ENCODE assay signal across 8 mouse cellular contexts in the genomic region with DNA sequence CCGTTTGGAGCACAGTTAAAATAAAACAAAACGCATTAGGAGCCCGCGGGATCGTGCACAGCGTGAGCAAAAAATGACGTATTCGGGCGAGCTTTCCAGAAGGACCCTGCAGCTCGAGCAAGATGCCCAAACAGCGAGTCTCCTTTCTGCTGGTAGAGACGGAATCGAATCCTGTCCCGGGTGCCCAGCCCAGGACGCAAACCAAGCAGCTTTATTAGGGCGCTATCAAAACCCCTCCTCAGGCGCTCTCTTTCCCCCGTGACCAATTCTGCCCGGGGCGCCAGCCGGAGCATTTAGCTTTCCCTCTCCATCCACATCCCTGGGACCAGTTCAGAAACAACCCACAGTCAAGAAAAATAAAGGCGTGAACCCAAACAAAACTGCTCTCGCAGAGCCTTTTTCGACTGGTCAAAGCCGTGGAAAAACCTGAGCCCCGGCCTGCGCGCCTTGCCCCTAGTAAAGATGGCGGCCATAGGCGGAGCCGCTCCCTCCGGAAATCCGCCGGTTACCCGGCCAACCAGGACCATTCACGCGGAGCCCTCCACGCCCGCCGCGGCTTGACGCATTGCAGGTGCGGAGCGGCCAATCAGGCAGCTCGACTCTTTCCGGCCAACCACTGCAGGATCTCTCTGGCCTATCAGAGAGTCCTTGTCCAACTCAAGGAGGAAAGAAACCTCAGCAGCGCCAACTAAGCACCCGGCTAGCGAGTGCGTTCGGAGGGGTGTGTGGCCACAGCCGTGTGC. TPM values are rescaled to one million over a fixed set of nuclear protein-coding genes. Genes with fewer than 3 reads are reported as not detected.
DNase-seq lines count a peak whose midpoint lies in the region; ATAC-seq lines count a peak whose summit lies in the region.

No protein-coding gene starts in this region.

- no peaks in the 10 kb centered on the region; the same call in 1 of the 2 replicates for H3K4me1 ChIP-seq in brown adipose tissue, adult 24 weeks (ENCODE audit: control insufficient read depth, insufficient read depth, insufficient read length, low read length)
- peaks cover 20% of the 10 kb centered on the region for H3K4me1 ChIP-seq in heart, embryonic 13.5 days
- peaks cover 34% of the 10 kb centered on the region for H3K4me1 ChIP-seq in liver, embryonic 13.5 days (replicated peaks)
- peaks cover 14% of the 10 kb centered on the region; the same call in 1 of the 2 replicates for H3K4me1 ChIP-seq in stomach, embryonic 16.5 days (ENCODE audit: control insufficient read depth, insufficient read depth, low read length)

- H3K27me3 ChIP-seq in heart, embryonic 13.5 days (replicated peaks) = no peaks in the 10 kb centered on the region
- H3K27me3 ChIP-seq in liver, embryonic 13.5 days = no peaks in the 10 kb centered on the region
- H3K27me3 ChIP-seq in stomach, embryonic 16.5 days (ENCODE audit: control insufficient read depth, insufficient read depth, low read length) = no peaks in the 10 kb centered on the region

- H3K4me3 ChIP-seq in brown adipose tissue, adult 24 weeks (ENCODE audit: insufficient read depth, low read depth, low read length) = peak overlapping the region; percentile 83
- H3K4me3 ChIP-seq in heart, embryonic 13.5 days = peak overlapping the region; percentile 70
- H3K4me3 ChIP-seq in liver, embryonic 13.5 days (replicated peaks) = peak overlapping the region; percentile 71
- peak overlapping the region; percentile 78 for H3K4me3 ChIP-seq in stomach, embryonic 16.5 days (replicated peaks; ENCODE audit: low read length)

- 0 out of 2 replicates have a peak, but pooled peaks cover 4% of the 10 kb centered on the region for H3K9me3 ChIP-seq in heart, embryonic 13.5 days
- H3K9me3 ChIP-seq in liver, embryonic 13.5 days (replicated peaks) = no peaks in the 10 kb centered on the region
- peaks cover 5% of the 10 kb centered on the region; the same call in 1 of the 2 replicates for H3K9me3 ChIP-seq in stomach, embryonic 16.5 days (replicated peaks; ENCODE audit: control insufficient read depth, low read length)

- DNase-seq in CD4-positive, CD25-positive, alpha-beta regulatory T cell, adult 2 months (ENCODE audit: low read depth, low spot score) = peak; percentile 98
- peak; percentile 89 for DNase-seq in fat pad, adult 2 months (ENCODE audit: extremely low read depth, low read depth, low spot score)
- DNase-seq in kidney, postnatal 10 days = peak; percentile 99
- peak; percentile 98 for DNase-seq in liver, embryonic 13.5 days
- peak; percentile 98 for DNase-seq in neural tube, embryonic 10.5 days (ENCODE audit: extremely low spot score, low spot score)

- peak overlapping the region; percentile 97 for H3K27ac ChIP-seq in brown adipose tissue, adult 24 weeks (replicated peaks; ENCODE audit: low read depth, low read length)
- H3K27ac ChIP-seq in heart, embryonic 13.5 days (replicated peaks) = peak overlapping the region; percentile 99
- H3K27ac ChIP-seq in liver, embryonic 13.5 days = peak overlapping the region; percentile 89
- H3K27ac ChIP-seq in stomach, embryonic 16.5 days (ENCODE audit: low read length) = peak overlapping the region; percentile 100

- no peaks in the 10 kb centered on the region for H3K36me3 ChIP-seq in heart, embryonic 13.5 days
- H3K36me3 ChIP-seq in liver, embryonic 13.5 days = no peaks in the 10 kb centered on the region
- no peaks in the 10 kb centered on the region for H3K36me3 ChIP-seq in stomach, embryonic 16.5 days (ENCODE audit: control insufficient read depth, insufficient read depth, low read length)

- WGBS in heart, embryonic 13.5 days = under 1% methylated on average over 52 of the region's 52 CpGs
- WGBS in liver, embryonic 13.5 days (ENCODE audit: insufficient replicate concordance) = under 1% methylated on average over 52 of the region's 52 CpGs
- WGBS in stomach, embryonic 16.5 days = under 1% methylated on average over 52 of the region's 52 CpGs

- ATAC-seq in heart, embryonic 13.5 days (ENCODE audit: extremely low read depth, insufficient number of reproducible peaks, low FRiP score, low TSS enrichment) = peak; percentile 100
- peak; percentile 100 for ATAC-seq in liver, embryonic 13.5 days (ENCODE audit: low read depth)
- ATAC-seq in stomach, embryonic 16.5 days (ENCODE audit: insufficient read depth, low FRiP score) = peak; percentile 100

- peak overlapping the region; percentile 89 for H3K9ac ChIP-seq in heart, embryonic 13.5 days
- peak overlapping the region; percentile 79 for H3K9ac ChIP-seq in liver, embryonic 13.5 days
- H3K9ac ChIP-seq in stomach, embryonic 16.5 days (ENCODE audit: low read length) = peak overlapping the region; percentile 93

- H3K4me2 ChIP-seq in heart, embryonic 13.5 days = peak overlapping the region; percentile 88
- H3K4me2 ChIP-seq in liver, embryonic 13.5 days = peak overlapping the region; percentile 98
- peak overlapping the region; percentile 95 for H3K4me2 ChIP-seq in stomach, embryonic 16.5 days (ENCODE audit: low read depth, low read length)

RNA-seq across cellular contexts. Expression of gene Calm1, which starts 12.1 kb away (rescaled TPM):
- 398 and 421 TPM in 2 replicates for polyA plus RNA-seq in brown adipose tissue, adult 24 weeks (2012; ENCODE audit: insufficient read depth, insufficient read length, missing spikeins)
- polyA plus RNA-seq in heart, embryonic 13.5 days (2015; fragmentation: Nextera tagmentation; extraction: Ambion mirVana) = 821 and 849 TPM in 2 replicates
- polyA plus RNA-seq in liver, embryonic 13.5 days (2015; fragmentation: Nextera tagmentation; extraction: Ambion mirVana) = 699 and 762 TPM in 2 replicates
- 1,641 and 1,693 TPM in 2 replicates for polyA plus RNA-seq in stomach, embryonic 16.5 days (2015; fragmentation: Nextera tagmentation; extraction: Ambion mirVana)

RNA-seq across cellular contexts. Expression of gene Nrde2, which starts 27.7 kb away (rescaled TPM):
- polyA plus RNA-seq in brown adipose tissue, adult 24 weeks (2012; ENCODE audit: insufficient read depth, insufficient read length, missing spikeins) = 3.0 and 3.7 TPM in 2 replicates
- polyA plus RNA-seq in heart, embryonic 13.5 days (2015; fragmentation: Nextera tagmentation; extraction: Ambion mirVana) = 7.8 and 8.9 TPM in 2 replicates
- polyA plus RNA-seq in liver, embryonic 13.5 days (2015; fragmentation: Nextera tagmentation; extraction: Ambion mirVana) = 6.4 and 8.0 TPM in 2 replicates
- polyA plus RNA-seq in stomach, embryonic 16.5 days (2015; fragmentation: Nextera tagmentation; extraction: Ambion mirVana) = 9.2 and 11.1 TPM in 2 replicates

Comparison
In these comparisons a context has a peak if more than half of its experiments do, and no peak if none do; other contexts are left out.
1. Peak in every context shown above with its lines: DNase-seq, ATAC-seq, H3K4me3 ChIP-seq and H3K27ac ChIP-seq.